Mouse (Mus musculus) embryonic facial prominence, embryonic 11.5 days (tissue): Measurements from ENCODE around the gene Arhgef11. TPM values are rescaled to one million over a fixed set of nuclear protein-coding genes. Genes with fewer than 3 reads are reported as not detected.
A peak's percentile ranks its signal among the peaks of the same experiment; 100 is the strongest.

Experiments used
- ATAC-seq: fragments of 200-750 bp; cut with Nextera tagmentation; replicated peaks from 2 replicates; pipeline ENCODE4 v1.8.0; 2017; ENCODE audit warnings: low read depth; ENCODE audit not compliant: insufficient number of reproducible peaks, low FRiP score, low TSS enrichment
- DNase-seq: peaks from one replicate; pipeline ENCODE4 v3.0.0-alpha.2; 2015; ENCODE audit warnings: low spot score
- H3K27ac ChIP-seq: fragments of 300-500 bp; sonication (generic); replicated peaks from 2 replicates; pipeline ENCODE4 v1.5.1; 2014; ENCODE audit warnings: mild to moderate bottlenecking, low read depth, low read length, control low read depth
- H3K27me3 ChIP-seq: fragments of 300-500 bp; sonication (generic); 2 replicates; pipeline ENCODE4 v1.6.1; 2014; ENCODE audit warnings: mild to moderate bottlenecking, low read length, moderate library complexity, mixed read lengths; ENCODE audit not compliant: control insufficient read depth, insufficient read depth
- H3K36me3 ChIP-seq: fragments of 300-500 bp; sonication (generic); replicated peaks from 2 replicates; pipeline ENCODE4 v1.6.1; 2014; ENCODE audit warnings: low read depth, mild to moderate bottlenecking, low read length, moderate library complexity, mixed read lengths; ENCODE audit not compliant: control insufficient read depth, insufficient read depth
- H3K4me1 ChIP-seq: fragments of 300-500 bp; sonication (generic); 2 replicates; pipeline ENCODE4 v1.6.1; 2014; ENCODE audit warnings: low read length, mixed read lengths; ENCODE audit not compliant: control insufficient read depth, insufficient read depth
- H3K4me2 ChIP-seq: fragments of 300-500 bp; sonication (generic); 2 replicates; pipeline ENCODE4 v1.6.1; 2014; ENCODE audit warnings: low read depth, mild to moderate bottlenecking, control low read depth, low read length, moderate library complexity
- H3K4me3 ChIP-seq: fragments of 300-500 bp; sonication (generic); 2 replicates; pipeline ENCODE4 v1.5.1; 2014; ENCODE audit warnings: low read depth, low read length, control low read depth
- H3K9ac ChIP-seq: fragments of 300-500 bp; sonication (generic); replicated peaks from 2 replicates; pipeline ENCODE4 v1.6.1; 2014; ENCODE audit warnings: mild to moderate bottlenecking, control low read depth, low read length
- H3K9me3 ChIP-seq: fragments of 300-500 bp; sonication (generic); replicated peaks from 2 replicates; pipeline ENCODE4 v1.6.1; 2016; ENCODE audit warnings: mild to moderate bottlenecking, low read length, inconsistent platforms, mixed read lengths; ENCODE audit not compliant: control insufficient read depth
- WGBS: fragments of 180-500 bp; shearing (Covaris S2); extraction: QIAGEN DNeasy Blood & Tissue Kit; methylation state at CpG from one replicate; pipeline ENCODE4 v1.1.7; 2014; 5-methylcytosine and 5-hydroxymethylcytosine counted together
- polyA plus RNA-seq: library from polyadenylated mRNA; unstranded; fragments of >200 nt; fragmentation: Nextera tagmentation; extraction: Ambion mirVana; gene quantifications from 2 replicates; pipeline ENCODE4 v1.2.1, GENCODE M21; 2014

Arhgef11 gene
- polyA plus RNA-seq, 1 experiment from 2014 or later: 11.7 TPM

- Histone ChIP-seq H3K27ac (no peak overlapping the region), H3K27me3 (peaks cover 2% of the 10 kb centered on the region; the same call in 1 of the 2 replicates), H3K36me3 (no peaks in the 10 kb centered on the region), H3K4me1 (peaks cover under 1% of the 10 kb centered on the region; the same call in 1 of the 2 replicates), H3K9ac (no peak overlapping the region), H3K4me3 (no peak overlapping the region), H3K4me2 (no peak overlapping the region), H3K9me3 (no peaks in the 10 kb centered on the region)
- DNase-seq (peak; percentile 83), ATAC-seq (no peak)
- under 1% methylated on average over 4 of the region's 4 CpGs for WGBS
Observed at GRCm38 (mm10) chr3:87770280-87770679, 152.9 kb downstream of the Arhgef11 start.

GRCm38 (mm10) chr3:87771088-87771487, 153.7 kb downstream of the Arhgef11 start:
- no peak for ATAC-seq

GRCm38 (mm10) chr3:87778283-87778682, 160.9 kb downstream of the Arhgef11 start:
- H3K27me3 ChIP-seq: peaks cover 3% of the 10 kb centered on the region; the same call in 1 of the 2 replicates
- 55% methylated on average over 23 of the region's 23 CpGs for WGBS
- DNase-seq (no peak), ATAC-seq (no peak)
- H3K27ac ChIP-seq: peak overlapping the region; percentile 20; the same call in 1 of the 2 replicates
- H3K9ac ChIP-seq: peak overlapping the region; percentile 22; the same call in 1 of the 2 replicates
- no peaks in the 10 kb centered on the region for H3K36me3 ChIP-seq
- H3K9me3 ChIP-seq: no peaks in the 10 kb centered on the region
- no peak overlapping the region for H3K4me3 ChIP-seq
- no peaks in the 10 kb centered on the region; the same call in 1 of the 2 replicates for H3K4me1 ChIP-seq
- peak overlapping the region; percentile 10; the same call in 1 of the 2 replicates for H3K4me2 ChIP-seq

More at GRCm38 (mm10) chr3:87771088-87771487, 153.7 kb downstream of the Arhgef11 start:
- H3K4me3 ChIP-seq: no peak overlapping the region
- 49% methylated on average over 6 of the region's 6 CpGs for WGBS
- H3K9ac ChIP-seq: no peak overlapping the region
- H3K9me3 ChIP-seq: no peaks in the 10 kb centered on the region
- no peak for DNase-seq
- no peaks in the 10 kb centered on the region for H3K36me3 ChIP-seq
- H3K4me1 ChIP-seq: no peaks in the 10 kb centered on the region
- peaks cover 2% of the 10 kb centered on the region; the same call in 1 of the 2 replicates for H3K27me3 ChIP-seq
- no peak overlapping the region for H3K27ac ChIP-seq
- H3K4me2 ChIP-seq: no peak overlapping the region

- no peaks in the 10 kb centered on the region; the same call in 1 of the 2 replicates for H3K4me1 ChIP-seq
- H3K4me3 ChIP-seq: no peak overlapping the region
- 38% methylated on average over 2 of the region's 2 CpGs for WGBS
- no peak overlapping the region for H3K9ac ChIP-seq
- no peaks in the 10 kb centered on the region for H3K36me3 ChIP-seq
- no peak overlapping the region for H3K27ac ChIP-seq
- ATAC-seq (no peak), DNase-seq (no peak)
- peaks cover 3% of the 10 kb centered on the region; the same call in 1 of the 2 replicates for H3K27me3 ChIP-seq
- H3K4me2 ChIP-seq: no peak overlapping the region
- H3K9me3 ChIP-seq: no peaks in the 10 kb centered on the region
Observed at GRCm38 (mm10) chr3:87779086-87779485, 161.7 kb downstream of the Arhgef11 start.

- Histone ChIP-seq H3K36me3 (no peaks in the 10 kb centered on the region), H3K27me3 (no peaks in the 10 kb centered on the region; the same call in 1 of the 2 replicates), H3K9ac (no peak overlapping the region), H3K9me3 (no peaks in the 10 kb centered on the region), H3K4me2 (no peak overlapping the region), H3K4me1 (no peaks in the 10 kb centered on the region; the same call in 1 of the 2 replicates), H3K4me3 (no peak overlapping the region), H3K27ac (no peak overlapping the region)
- ATAC-seq (no peak), DNase-seq (no peak)
- 86% methylated on average over 25 of the region's 25 CpGs for WGBS
Observed at GRCm38 (mm10) chr3:87783282-87784023, 166.1 kb downstream of the Arhgef11 start.

GRCm38 (mm10) chr3:87785156-87785555, 167.8 kb downstream of the Arhgef11 start:
- 77% methylated on average over 5 of the region's 5 CpGs for WGBS
- no peak for ATAC-seq
- H3K27ac ChIP-seq: no peak overlapping the region

GRCm38 (mm10) chr3:87785626-87786214, 168.4 kb downstream of the Arhgef11 start:
- no peak for DNase-seq
- ATAC-seq: no peak
- no peaks in the 10 kb centered on the region for H3K36me3 ChIP-seq
- no peaks in the 10 kb centered on the region for H3K27me3 ChIP-seq
- 45% methylated on average over 6 of the region's 6 CpGs for WGBS
- H3K4me1 ChIP-seq: peaks cover 4% of the 10 kb centered on the region
- no peak overlapping the region for H3K9ac ChIP-seq
- no peak overlapping the region for H3K4me2 ChIP-seq
- no peaks in the 10 kb centered on the region for H3K9me3 ChIP-seq
- H3K27ac ChIP-seq: no peak overlapping the region
- no peak overlapping the region for H3K4me3 ChIP-seq

More at GRCm38 (mm10) chr3:87785156-87785555, 167.8 kb downstream of the Arhgef11 start:
- H3K9me3 ChIP-seq: no peaks in the 10 kb centered on the region
- no peak overlapping the region for H3K4me2 ChIP-seq
- H3K4me1 ChIP-seq: peaks cover 4% of the 10 kb centered on the region
- no peaks in the 10 kb centered on the region for H3K27me3 ChIP-seq
- no peak overlapping the region for H3K4me3 ChIP-seq
- no peak overlapping the region for H3K9ac ChIP-seq
- H3K36me3 ChIP-seq: no peaks in the 10 kb centered on the region
- no peak for DNase-seq
